Mouse (Mus musculus): ENCODE results near the gene Olfr802. TPM values are rescaled to one million over a fixed set of nuclear protein-coding genes. Genes with fewer than 3 reads are reported as not detected.

Olfr802 gene
- 0.04 and 0.08 TPM in 2 replicates for polyA plus RNA-seq (2015; fragmentation: Nextera tagmentation; extraction: Ambion mirVana)

DNA sequence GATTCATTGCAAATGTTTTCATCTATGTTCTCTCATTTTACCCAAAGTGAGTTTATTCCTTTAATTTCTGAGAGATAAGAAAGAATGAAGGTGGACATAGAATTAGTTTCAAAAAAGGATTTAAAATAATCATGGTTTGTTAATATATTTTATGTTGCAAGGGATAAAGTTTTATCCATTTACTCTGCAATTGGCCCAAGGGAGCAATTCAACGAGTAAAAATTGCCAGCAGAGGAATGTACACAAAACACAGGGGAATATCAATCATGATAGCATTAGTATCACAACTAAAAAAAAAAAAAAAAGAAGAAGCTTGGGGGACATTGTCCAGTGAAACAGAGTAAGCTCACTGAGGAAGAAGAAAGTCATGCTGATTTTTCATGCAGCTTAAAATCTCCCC is at the start of gene Olfr802:
Olfr802 (minus strand) TSS at position 101 of the 400 bp plus-strand sequence.

GRCm38 (mm10) chr10:129729275-129729674 is 41.3 kb upstream of the Olfr802 start, which contains the start of gene Olfr805:
Gene Olfr805, minus strand, starts transcription at chr10:129729375.

DNA sequence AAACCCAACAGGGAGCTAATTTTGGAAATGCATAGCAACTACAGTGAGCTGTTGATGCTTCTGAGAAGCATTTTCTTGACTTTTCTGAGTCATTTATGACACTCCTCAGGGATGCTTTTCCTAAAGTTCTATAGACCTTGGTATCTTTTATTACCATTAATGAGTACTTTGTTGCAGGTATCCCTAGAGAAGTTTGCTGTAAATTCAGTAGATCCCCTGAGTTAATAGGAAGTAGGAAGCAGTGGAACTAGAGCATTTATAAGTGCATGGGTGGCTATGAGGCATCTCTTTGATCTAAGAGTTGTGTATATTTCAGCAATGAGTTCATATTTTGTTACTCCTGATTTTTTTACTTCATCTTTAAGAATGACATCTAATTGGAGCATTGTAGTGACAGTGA is 14.9 kb upstream of the Olfr802 start, which contains the start of gene Olfr804:
Olfr804 (plus strand) TSS at position 301 of the 400 bp plus-strand sequence.

GRCm38 (mm10) chr10:129694186-129694585 is 6.2 kb upstream of the Olfr802 start, which contains the start of gene Olfr803:
Gene Olfr803, minus strand, starts transcription at chr10:129694286.

GRCm38 (mm10) chr10:129673765-129674164 is 14.2 kb downstream of the Olfr802 start, which contains the start of gene Olfr801:
Gene Olfr801, minus strand, starts transcription at chr10:129673865.

DNA sequence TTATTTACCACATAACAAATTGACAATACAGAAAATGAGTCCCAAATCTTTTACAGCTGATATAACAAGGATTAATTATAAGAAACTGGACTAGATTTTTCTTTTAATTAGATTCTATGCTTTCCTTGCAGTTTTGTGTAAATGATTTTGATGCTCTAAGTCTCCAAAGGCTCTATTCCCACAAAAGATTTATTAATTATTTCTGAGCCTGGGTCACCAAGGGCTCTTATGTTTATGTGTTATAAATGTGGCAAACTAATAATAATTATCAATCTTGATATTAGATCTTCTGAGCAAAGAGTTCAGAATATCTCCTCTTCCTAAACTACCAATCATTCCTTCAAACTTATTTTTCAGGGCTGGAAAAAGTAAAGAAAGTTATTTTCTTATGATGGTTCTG is 30.6 kb downstream of the Olfr802 start, which contains the start of gene Olfr800:
Olfr800 (plus strand) TSS at position 301 of the 400 bp plus-strand sequence.

DNA sequence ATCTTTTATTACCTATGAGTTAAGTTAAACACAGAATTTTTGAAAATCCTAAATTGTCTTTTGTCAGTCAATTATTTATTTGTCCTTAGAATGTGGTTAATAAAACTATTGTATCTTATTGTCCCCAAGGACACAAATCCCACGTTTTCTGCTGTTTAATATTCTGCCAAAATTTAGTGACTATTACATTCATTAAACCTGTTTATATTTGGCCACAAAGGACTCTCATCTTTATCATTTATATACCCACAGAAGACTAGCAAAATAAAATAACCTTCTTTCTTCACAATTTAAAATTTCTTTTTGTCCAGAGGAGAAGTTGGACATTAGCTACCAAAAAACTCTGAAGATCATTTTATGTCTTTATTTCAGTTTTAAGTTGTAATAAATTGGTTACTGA is 50.8 kb downstream of the Olfr802 start, which contains the start of gene Olfr799:
Olfr799 (plus strand) TSS at position 301 of the 400 bp plus-strand sequence.

GRCm38 (mm10) chr10:129627834-129628233 is 60.1 kb downstream of the Olfr802 start, which contains the start of gene Olfr798:
Gene Olfr798, minus strand, starts transcription at chr10:129627934.

Small RNAs within 50 kb of the gene (microRNA-seq; reads per million reads assigned to microRNA genes)
- not detected for gene Gm24485

Other genes with a start within 250 kb of the Olfr802 start
- not detected in 2 replicates for gene Olfr787, start 226.3 kb downstream of the Olfr802 start, polyA plus RNA-seq (2015; fragmentation: Nextera tagmentation; extraction: Ambion mirVana)
- gene Olfr788, start 217.2 kb downstream of the Olfr802 start, polyA plus RNA-seq (2015; fragmentation: Nextera tagmentation; extraction: Ambion mirVana): not detected in 2 replicates
- gene Olfr789, start 203.4 kb downstream of the Olfr802 start, polyA plus RNA-seq (2015; fragmentation: Nextera tagmentation; extraction: Ambion mirVana): not detected in 2 replicates
- not detected in 2 replicates for gene Olfr790, start 189.7 kb downstream of the Olfr802 start, polyA plus RNA-seq (2015; fragmentation: Nextera tagmentation; extraction: Ambion mirVana)
- gene Olfr791, start 166.4 kb downstream of the Olfr802 start, polyA plus RNA-seq (2015; fragmentation: Nextera tagmentation; extraction: Ambion mirVana): not detected in 2 replicates
- not detected in 2 replicates for gene Olfr792, start 149.0 kb downstream of the Olfr802 start, polyA plus RNA-seq (2015; fragmentation: Nextera tagmentation; extraction: Ambion mirVana)
- gene Olfr794, start 120.5 kb downstream of the Olfr802 start, polyA plus RNA-seq (2015; fragmentation: Nextera tagmentation; extraction: Ambion mirVana): not detected in 2 replicates
- gene Olfr796, start 75.6 kb downstream of the Olfr802 start, polyA plus RNA-seq (2015; fragmentation: Nextera tagmentation; extraction: Ambion mirVana): not detected in 2 replicates
- not detected in 2 replicates for gene Olfr798, start 60.2 kb downstream of the Olfr802 start, polyA plus RNA-seq (2015; fragmentation: Nextera tagmentation; extraction: Ambion mirVana)
- gene Olfr799, start 50.7 kb downstream of the Olfr802 start, polyA plus RNA-seq (2015; fragmentation: Nextera tagmentation; extraction: Ambion mirVana): not detected in 2 replicates
- gene Olfr800, start 30.5 kb downstream of the Olfr802 start, polyA plus RNA-seq (2015; fragmentation: Nextera tagmentation; extraction: Ambion mirVana): not detected in 2 replicates
- not detected in 2 replicates for gene Olfr801, start 14.3 kb downstream of the Olfr802 start, polyA plus RNA-seq (2015; fragmentation: Nextera tagmentation; extraction: Ambion mirVana)
- gene Olfr803, start 6.1 kb upstream of the Olfr802 start, polyA plus RNA-seq (2015; fragmentation: Nextera tagmentation; extraction: Ambion mirVana): not detected in 2 replicates
- gene Olfr804, start 15.0 kb upstream of the Olfr802 start, polyA plus RNA-seq (2015; fragmentation: Nextera tagmentation; extraction: Ambion mirVana): not detected in 2 replicates
- gene Olfr805, start 41.2 kb upstream of the Olfr802 start, polyA plus RNA-seq (2015; fragmentation: Nextera tagmentation; extraction: Ambion mirVana): not detected in 2 replicates
- not detected in 2 replicates for gene Olfr806, start 53.8 kb upstream of the Olfr802 start, polyA plus RNA-seq (2015; fragmentation: Nextera tagmentation; extraction: Ambion mirVana)
- gene Olfr807, start 69.6 kb upstream of the Olfr802 start, polyA plus RNA-seq (2015; fragmentation: Nextera tagmentation; extraction: Ambion mirVana): not detected in 2 replicates
- gene Olfr808, start 77.3 kb upstream of the Olfr802 start, polyA plus RNA-seq (2015; fragmentation: Nextera tagmentation; extraction: Ambion mirVana): not detected in 2 replicates
- not detected in 2 replicates for gene Olfr809, start 86.5 kb upstream of the Olfr802 start, polyA plus RNA-seq (2015; fragmentation: Nextera tagmentation; extraction: Ambion mirVana)
- not detected in 2 replicates for gene Olfr810, start 106.7 kb upstream of the Olfr802 start, polyA plus RNA-seq (2015; fragmentation: Nextera tagmentation; extraction: Ambion mirVana)
- gene Olfr811, start 116.2 kb upstream of the Olfr802 start, polyA plus RNA-seq (2015; fragmentation: Nextera tagmentation; extraction: Ambion mirVana): not detected in 2 replicates
- gene Olfr812, start 157.9 kb upstream of the Olfr802 start, polyA plus RNA-seq (2015; fragmentation: Nextera tagmentation; extraction: Ambion mirVana): not detected in 2 replicates
- gene Olfr813, start 167.2 kb upstream of the Olfr802 start, polyA plus RNA-seq (2015; fragmentation: Nextera tagmentation; extraction: Ambion mirVana): not detected in 2 replicates
- not detected in 2 replicates for gene Olfr814, start 191.7 kb upstream of the Olfr802 start, polyA plus RNA-seq (2015; fragmentation: Nextera tagmentation; extraction: Ambion mirVana)
- not detected in 2 replicates for gene Olfr815, start 217.7 kb upstream of the Olfr802 start, polyA plus RNA-seq (2015; fragmentation: Nextera tagmentation; extraction: Ambion mirVana)
- not detected in 2 replicates for gene Olfr816, start 227.4 kb upstream of the Olfr802 start, polyA plus RNA-seq (2015; fragmentation: Nextera tagmentation; extraction: Ambion mirVana)